Mouse (Mus musculus) Patski (cell line): ENCODE measurements at regions not wholly inside any gene's neighbourhood (a gene's known extent, or its start where the extent isn't known, plus 50 kb on each side); places are given as distances from the start of the nearest gene placed in this dataset.

ENCODE experiments used
- ATAC-seq: fragments of 100-300 bp; one replicate; pipeline ENCODE4 v1.8.0; 2021
- CTCF ChIA-PET: fragments of 350-600 bp; sonication (Branson Sonifier 250); formaldehyde crosslinking; loops from one replicate; lab custom pipeline; 2022; ENCODE audit warnings: inconsistent platforms; lab: Charles Lee
- POLR2A ChIA-PET: fragments of 350-600 bp; sonication (Branson Sonifier 250); formaldehyde crosslinking; loops from one replicate; lab custom pipeline; 2022; ENCODE audit warnings: antibody characterized with exemption, inconsistent platforms; lab: Charles Lee
- DNase-seq: peaks from one replicate; pipeline ENCODE4 v3.0.0-alpha.2; 2011; ENCODE audit warnings: low read depth, low spot score
- H3K27me3 ChIP-seq: fragments of 371-371 bp; one replicate; pipeline ENCODE4 v1.5.1; 2021
- CTCF ChIP-seq: fragments of 100-300 bp; IDR thresholded peaks from one replicate; pipeline ENCODE4 v1.5.1; 2021
- in situ Hi-C: fragments of 300-500 bp; cut with MboI; formaldehyde crosslinking; loops from 3 replicates; pipeline ENCODE4 v1.11.1; 2018; ENCODE audit warnings: low pct_unique_long_range_greater_than_20kb, mixed read lengths

GRCm38 (mm10) chr4:82035074-82035703 is 592.6 kb upstream of the Mpdz start:
- in situ Hi-C loops: no loop called here
- ATAC-seq (no peak), DNase-seq (no peak)
- no peaks in the 10 kb centered on the region for H3K27me3 ChIP-seq
- ChIA-PET CTCF (interaction anchor here (1.6 kb wide), 1 partner anchor 8 kb away, joined by 3 read pairs; no protein-coding TSS in a partner anchor), POLR2A (interaction anchor here (0.6 to 0.9 kb wide), 2 partner anchors 23 to 429 kb away, joined by 3 read pairs; no protein-coding TSS in a partner anchor)
- TF ChIP-seq CTCF: no peak

GRCm38 (mm10) chr4:82029237-82029636 is 586.6 kb upstream of the Mpdz start:
- ChIA-PET CTCF (no interaction called here), POLR2A (no interaction called here)
- ATAC-seq (no peak), DNase-seq (no peak)
- in situ Hi-C loops: no loop called here
- no peaks in the 10 kb centered on the region for H3K27me3 ChIP-seq
- no peak for TF ChIP-seq CTCF

- H3K27me3 ChIP-seq: no peaks in the 10 kb centered on the region
- CTCF ChIA-PET: interaction anchor here (1.0 to 1.1 kb wide), 2 partner anchors 7 to 11 kb away, joined by 3 read pairs; no protein-coding TSS in a partner anchor
- POLR2A ChIA-PET: no interaction called here
- DNase-seq (no peak), ATAC-seq (no peak)
- in situ Hi-C loops: no loop called here
- no peak for TF ChIP-seq CTCF
Measured at GRCm38 (mm10) chr4:82027447-82027881, 584.8 kb upstream of the Mpdz start.

- CTCF ChIA-PET: interaction anchor here (1.4 to 1.8 kb wide), 2 partner anchors 19 to 26 kb away, joined by 4 read pairs; no protein-coding TSS in a partner anchor
- no peak for TF ChIP-seq CTCF
- ATAC-seq: no peak
- peak; percentile 56 for DNase-seq
- POLR2A ChIA-PET: interaction anchor here (1.0 kb wide), 1 partner anchor 19 kb away, joined by 5 read pairs; no protein-coding TSS in a partner anchor
- in situ Hi-C loops: no loop called here
- H3K27me3 ChIP-seq: no peaks in the 10 kb centered on the region
Measured at GRCm38 (mm10) chr4:82001406-82001732, 558.8 kb upstream of the Mpdz start.

- DNase-seq: no peak
- POLR2A ChIA-PET: interaction anchor here (1.0 kb wide), 1 partner anchor 19 kb away, joined by 5 read pairs; no protein-coding TSS in a partner anchor
- TF ChIP-seq CTCF: no peak
- no peaks in the 10 kb centered on the region for H3K27me3 ChIP-seq
- no peak for ATAC-seq
- in situ Hi-C loops: no loop called here
- CTCF ChIA-PET: interaction anchor here (1.4 to 1.8 kb wide), 2 partner anchors 19 to 25 kb away, joined by 4 read pairs; no protein-coding TSS in a partner anchor
Measured at GRCm38 (mm10) chr4:82000590-82001405, 558.2 kb upstream of the Mpdz start.

GRCm38 (mm10) chr4:81999654-82000314 is 557.2 kb upstream of the Mpdz start:
- ChIA-PET CTCF (interaction anchor here (1.4 kb wide), 1 partner anchor 21 kb away, joined by 3 read pairs; no protein-coding TSS in a partner anchor), POLR2A (interaction anchor here (0.7 kb wide), 1 partner anchor 497 kb away, joined by 3 read pairs; no protein-coding TSS in a partner anchor)
- in situ Hi-C loops: no loop called here
- TF ChIP-seq CTCF: no peak
- no peaks in the 10 kb centered on the region for H3K27me3 ChIP-seq
- DNase-seq (no peak), ATAC-seq (no peak)

- H3K27me3 ChIP-seq: no peaks in the 10 kb centered on the region
- no peak for TF ChIP-seq CTCF
- ChIA-PET CTCF (interaction anchor here (1.4 kb wide), 1 partner anchor 21 kb away, joined by 3 read pairs; no protein-coding TSS in a partner anchor), POLR2A (no interaction called here)
- DNase-seq (no peak), ATAC-seq (no peak)
- in situ Hi-C loops: no loop called here
Measured at GRCm38 (mm10) chr4:81999093-81999492, 556.5 kb upstream of the Mpdz start.

- in situ Hi-C loops: no loop called here
- DNase-seq (no peak), ATAC-seq (no peak)
- no peaks in the 10 kb centered on the region for H3K27me3 ChIP-seq
- CTCF ChIA-PET: interaction anchor here (1.4 kb wide), 1 partner anchor 26 kb away, joined by 3 read pairs; no protein-coding TSS in a partner anchor
- no peak for TF ChIP-seq CTCF
- POLR2A ChIA-PET: no interaction called here
Measured at GRCm38 (mm10) chr4:81996445-81996844, 553.8 kb upstream of the Mpdz start.

- CTCF ChIA-PET: no interaction called here
Measured at GRCm38 (mm10) chr4:81995243-81995642, 552.6 kb upstream of the Mpdz start.

GRCm38 (mm10) chr4:81988796-81989195 is 546.2 kb upstream of the Mpdz start:
- ChIA-PET CTCF (no interaction called here), POLR2A (no interaction called here)
- in situ Hi-C loops: no loop called here
- DNase-seq (no peak), ATAC-seq (no peak)
- TF ChIP-seq CTCF: no peak
- H3K27me3 ChIP-seq: no peaks in the 10 kb centered on the region

More at GRCm38 (mm10) chr4:81995243-81995642, 552.6 kb upstream of the Mpdz start:
- no peak for TF ChIP-seq CTCF
- ATAC-seq: no peak
- DNase-seq: no peak
- POLR2A ChIA-PET: no interaction called here
- in situ Hi-C loops: no loop called here
- H3K27me3 ChIP-seq: no peaks in the 10 kb centered on the region
